Mouse (Mus musculus): Measurements from ENCODE around the gene Rpl32.

Rpl32 gene

GRCm38 (mm10) chr6:115815041-115815440 lies 6.5 kb upstream of the Rpl32 start:
- no peak for DNase-seq (ENCODE audit: low spot score in 2 of 2)

DNA sequence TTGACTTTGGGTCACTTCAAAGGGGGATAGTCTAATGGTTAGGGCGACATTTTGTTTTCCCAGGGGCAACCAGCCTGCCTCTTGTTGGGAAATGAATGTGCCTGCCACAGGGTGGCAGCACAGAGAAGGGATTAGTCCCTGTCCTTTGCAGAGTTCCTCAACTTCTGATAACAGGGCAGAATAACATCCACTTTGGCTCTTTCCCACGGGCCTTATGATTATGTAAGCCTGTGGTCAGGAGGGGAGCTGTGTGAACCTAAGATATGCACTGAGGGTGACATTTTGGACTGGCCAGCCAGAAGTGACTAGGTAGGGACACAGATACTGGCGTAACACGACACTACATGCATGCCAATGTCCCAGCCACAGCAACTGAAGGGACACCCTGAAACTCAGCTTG lies 5.6 kb upstream of the Rpl32 start:
- DNase-seq (ENCODE audit: low spot score in 2 of 2), result peak; percentile 55 to 74

DNA sequence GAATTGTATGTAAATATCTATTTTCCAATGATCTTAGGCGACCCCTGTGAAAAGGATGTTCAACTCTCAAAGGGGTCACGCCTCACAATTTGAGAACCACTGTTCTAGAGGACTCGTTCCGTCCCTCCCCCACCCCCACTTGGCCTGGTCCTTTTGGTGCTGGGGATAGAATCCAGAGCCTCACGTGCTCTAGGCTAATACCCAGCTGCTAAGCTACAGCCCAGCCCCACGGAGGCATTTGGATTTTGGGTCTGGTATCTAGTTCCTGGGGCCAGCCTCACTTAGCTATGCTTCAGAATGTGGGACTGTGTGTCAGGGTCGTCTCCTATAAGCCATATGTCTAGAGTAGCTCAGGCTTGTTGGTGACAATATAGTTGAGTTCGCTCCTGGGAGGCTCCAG lies 3.1 kb upstream of the Rpl32 start:
- no peak for DNase-seq (ENCODE audit: low spot score in 2 of 2)

GRCm38 (mm10) chr6:115808196-115808487 lies 405 bp downstream of the Rpl32 start:
- peak in 1 of 2 experiments; percentile 19 for DNase-seq (ENCODE audit: low spot score in 2 of 2)

- DNase-seq (ENCODE audit: low spot score in 2 of 2), result no peak
Observed at GRCm38 (mm10) chr6:115807464-115808195, 917 bp downstream of the Rpl32 start.

DNA sequence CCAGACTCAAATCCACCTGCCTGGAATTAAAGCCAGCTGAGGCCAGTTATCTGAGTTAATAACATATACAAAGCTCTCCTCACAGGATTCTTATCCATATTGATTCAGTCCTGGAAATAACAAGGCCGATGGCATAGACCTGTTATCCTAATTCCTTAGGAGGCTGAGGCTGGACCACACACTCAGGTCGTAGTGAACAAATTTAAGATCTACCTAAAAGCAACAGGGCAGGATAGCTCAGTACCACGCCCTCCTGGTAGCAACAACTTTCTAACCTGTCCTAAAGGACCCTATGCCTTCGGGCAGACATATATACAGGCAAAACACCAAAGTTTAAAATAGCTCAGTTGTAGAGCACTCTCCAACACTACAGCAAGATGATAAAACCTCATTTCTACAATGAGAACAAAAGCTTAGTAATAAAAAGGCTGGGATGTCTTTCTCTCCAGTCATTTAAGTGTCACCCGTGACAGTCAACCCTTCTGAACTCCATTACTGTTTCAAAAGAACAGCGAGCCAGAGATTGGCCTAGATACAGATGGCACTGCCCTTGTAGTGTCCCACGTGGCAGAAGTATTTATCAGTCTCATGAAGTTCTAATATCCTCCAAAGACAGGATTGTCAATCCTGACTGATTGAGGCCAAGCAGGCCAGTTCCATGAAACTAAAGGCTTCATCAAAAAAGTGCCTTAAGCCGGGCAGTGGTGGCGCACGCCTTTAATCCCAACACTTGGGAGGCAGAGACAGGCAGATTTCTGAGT lies 3.9 kb downstream of the Rpl32 start:
- DNase-seq (ENCODE audit: low spot score in 2 of 2), result no peak

- peak; percentile 41 to 45 for DNase-seq (ENCODE audit: low spot score in 2 of 2)
Observed at GRCm38 (mm10) chr6:115803541-115804382, 4.8 kb downstream of the Rpl32 start.

DNA sequence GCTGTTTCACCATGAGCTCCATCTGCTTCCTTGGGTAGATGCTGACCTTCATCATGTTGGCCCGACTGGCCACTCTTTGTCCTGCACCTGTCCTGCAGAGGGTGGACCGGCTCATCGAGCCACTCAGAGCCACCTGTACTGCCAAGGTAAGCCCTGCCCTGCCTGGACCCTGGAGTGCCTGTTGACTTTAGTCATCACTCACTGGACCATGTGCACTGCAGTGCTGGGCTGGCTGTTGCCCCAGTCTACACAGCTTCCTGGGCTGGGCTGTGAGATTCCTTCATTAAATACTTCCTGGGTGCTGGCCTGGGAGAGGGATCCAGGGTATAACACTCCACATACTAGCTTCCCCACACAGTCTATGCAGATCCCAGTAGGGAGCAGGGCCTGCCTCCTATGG lies 6.7 kb downstream of the Rpl32 start:
- DNase-seq (ENCODE audit: low spot score in 2 of 2), result no peak

DNA sequence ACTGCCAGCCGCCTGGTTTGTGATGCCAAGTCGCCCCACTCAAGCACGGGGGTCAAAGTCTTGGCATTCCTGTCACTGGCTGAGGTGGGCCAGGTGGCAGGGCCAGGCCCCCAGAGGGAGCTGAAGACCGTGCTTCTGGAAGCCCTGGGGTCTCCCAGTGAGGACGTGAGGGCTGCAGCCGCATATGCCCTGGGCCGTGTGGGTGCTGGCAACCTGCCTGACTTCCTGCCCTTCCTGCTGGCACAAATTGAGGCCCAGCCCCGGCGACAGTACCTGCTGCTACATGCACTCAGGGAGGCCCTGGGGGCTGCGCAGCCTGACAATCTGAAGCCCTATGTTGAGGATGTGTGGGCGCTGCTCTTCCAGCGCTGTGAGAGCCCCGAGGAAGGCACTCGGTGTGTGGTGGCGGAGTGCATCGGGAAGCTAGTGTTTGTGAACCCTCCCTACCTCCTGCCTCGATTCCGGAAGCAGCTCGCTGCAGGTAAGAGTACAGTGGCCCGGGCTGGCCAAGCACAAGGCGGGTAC lies 15.8 kb downstream of the Rpl32 start:
- DNase-seq (ENCODE audit: low spot score in 2 of 2), result no peak

- peak; percentile 29 to 31 for DNase-seq (ENCODE audit: low spot score in 2 of 2)
Observed at GRCm38 (mm10) chr6:115791842-115792686, 16.5 kb downstream of the Rpl32 start.

DNA sequence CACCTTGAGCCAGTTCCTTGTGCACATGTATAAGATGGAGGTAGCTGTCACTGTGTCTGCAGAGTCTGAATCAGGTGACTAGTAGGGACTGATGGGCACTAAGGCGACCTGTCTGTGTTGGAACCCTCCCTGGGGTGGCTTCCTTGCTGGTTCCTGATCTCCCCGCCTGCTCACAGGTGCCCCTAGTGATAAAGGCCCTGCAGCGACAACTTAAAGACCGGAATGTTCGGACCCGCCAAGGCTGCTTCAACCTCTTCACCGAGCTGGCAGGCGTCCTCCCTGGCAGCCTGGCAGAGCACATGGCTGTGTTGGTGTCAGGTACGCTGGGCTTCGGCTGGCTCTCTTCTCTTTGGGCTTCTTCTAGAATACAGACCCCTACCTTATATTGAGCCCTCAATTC lies 17.5 kb downstream of the Rpl32 start:
- DNase-seq (ENCODE audit: low spot score in 2 of 2), result no peak

GRCm38 (mm10) chr6:115782781-115783180 lies 25.8 kb downstream of the Rpl32 start:
- DNase-seq (ENCODE audit: low spot score in 2 of 2), result no peak

- no peak for DNase-seq (ENCODE audit: low spot score in 2 of 2)
Observed at GRCm38 (mm10) chr6:115776363-115776762, 32.2 kb downstream of the Rpl32 start.

DNA sequence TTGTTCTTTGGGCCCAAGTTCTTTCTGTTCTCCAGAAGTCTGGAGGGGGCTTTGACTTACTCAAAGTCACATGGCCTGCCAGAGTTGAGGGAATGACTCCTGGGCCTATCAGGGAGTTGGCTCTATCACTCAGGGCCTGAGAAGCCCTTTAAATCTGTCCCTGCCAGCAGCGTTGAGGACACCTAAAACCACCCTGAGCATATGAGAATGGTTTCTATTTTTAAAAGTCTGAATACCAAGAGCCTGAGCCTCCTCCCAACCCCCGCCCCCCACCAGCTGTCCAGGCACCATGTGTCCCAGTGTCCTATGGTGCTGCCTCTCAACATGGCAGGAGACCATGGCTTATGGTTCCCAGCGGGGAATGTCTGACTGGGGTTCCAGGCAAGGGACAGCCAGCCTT lies 32.7 kb downstream of the Rpl32 start:
- no peak for DNase-seq (ENCODE audit: low spot score in 2 of 2)

DNA sequence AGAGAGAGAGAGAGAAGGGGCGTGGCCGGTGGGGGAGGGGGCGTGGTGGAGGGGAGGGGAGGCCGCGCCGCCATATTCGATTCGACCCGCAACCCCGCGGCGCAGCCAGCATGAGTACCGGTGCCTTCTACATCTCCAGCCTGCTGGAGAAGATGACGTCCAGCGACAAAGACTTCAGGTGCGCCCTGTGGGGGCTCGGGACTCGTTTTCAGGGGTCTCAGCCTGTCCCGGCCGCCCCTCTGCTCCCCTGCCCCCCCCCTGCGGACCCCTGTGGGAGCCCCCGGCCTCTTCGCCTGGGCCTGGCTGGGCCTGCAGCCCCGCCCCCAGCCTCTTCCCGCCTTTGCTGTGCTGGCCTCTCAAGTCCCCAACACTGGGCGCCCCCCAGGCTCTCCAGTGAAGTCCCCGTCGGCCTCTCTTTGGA lies 34.0 kb downstream of the Rpl32 start, which contains the start of gene Cand2:
Gene Cand2 (plus strand): TSS at position 38 of the 421 bp plus-strand sequence.
- DNase-seq (ENCODE audit: low spot score in 2 of 2), result peak in 1 of 2 experiments; percentile 29

- DNase-seq (ENCODE audit: low spot score in 2 of 2), result no peak
Observed at GRCm38 (mm10) chr6:115773966-115774413, 34.6 kb downstream of the Rpl32 start.

DNA sequence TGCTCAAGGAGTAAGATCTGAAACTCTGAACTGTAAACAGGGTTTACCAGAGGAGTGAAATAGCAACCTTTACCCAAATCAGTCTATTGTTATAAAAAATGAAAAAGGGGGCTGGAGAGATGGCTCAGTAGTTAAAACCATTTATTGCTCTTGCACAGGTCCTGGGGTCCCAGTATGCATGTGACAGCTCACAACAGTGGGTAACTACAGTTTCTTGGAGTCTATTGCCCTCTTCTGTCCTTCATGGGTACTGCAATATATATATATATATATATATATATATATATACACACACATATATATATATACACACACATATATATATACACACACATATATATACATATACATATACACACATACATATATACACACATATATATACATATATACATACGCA lies 35.9 kb downstream of the Rpl32 start:
- DNase-seq (ENCODE audit: low spot score in 2 of 2), result no peak

DNA sequence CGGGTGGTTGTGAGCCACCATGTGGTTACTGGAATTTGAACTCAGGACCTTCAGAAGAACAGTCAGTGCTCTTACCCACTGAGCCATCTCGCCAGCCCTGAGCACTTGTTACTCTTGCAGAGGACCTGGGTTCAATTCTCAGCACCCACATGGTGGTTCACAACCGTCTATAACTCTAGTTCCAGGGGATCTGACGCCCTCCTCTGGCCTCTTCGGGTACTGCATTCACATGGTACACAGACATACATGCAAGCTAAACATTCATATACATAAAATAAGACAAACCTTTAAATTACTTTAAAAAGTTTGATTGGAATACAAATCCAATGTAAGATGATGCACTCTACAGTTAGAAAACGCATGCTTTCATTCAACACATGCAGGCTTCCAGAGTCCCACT lies 36.3 kb downstream of the Rpl32 start:
- DNase-seq (ENCODE audit: low spot score in 2 of 2), result no peak

GRCm38 (mm10) chr6:115770852-115771251 lies 37.7 kb downstream of the Rpl32 start:
- DNase-seq (ENCODE audit: low spot score in 2 of 2), result no peak

- DNase-seq (ENCODE audit: low spot score in 2 of 2), result no peak
Observed at GRCm38 (mm10) chr6:115770059-115770670, 38.4 kb downstream of the Rpl32 start.

GRCm38 (mm10) chr6:115768207-115768606 lies 40.3 kb downstream of the Rpl32 start:
- no peak for DNase-seq (ENCODE audit: low spot score in 2 of 2)
